Mouse (Mus musculus) CH12.LX (cell line): ENCODE measurements around the gene Trim80. TPM values are rescaled to one million over a fixed set of nuclear protein-coding genes. Genes with fewer than 3 reads are reported as not detected.

Experiments
- DNase-seq: peaks from one replicate; pipeline ENCODE4 v3.0.0-alpha.2; 2013; ENCODE audit errors: extremely low read depth
- H3K27ac ChIP-seq: 2 replicates; pipeline ENCODE4 v1.5.1; 2012; ENCODE audit warnings: low read depth, mild to moderate bottlenecking, control low read depth, moderate library complexity; ENCODE audit not compliant: insufficient read depth
- H3K27me3 ChIP-seq: replicated peaks from 2 replicates; pipeline ENCODE3; 2012; ENCODE audit warnings: inconsistent platforms
- H3K36me3 ChIP-seq, 2 experiments: replicated peaks in 1 of 2; 2 replicates each; pipeline versions ENCODE3 to v1.6.1; 2012; ENCODE audit warnings: inconsistent platforms in 1 of 2, low read length in 1 of 2, mild to moderate bottlenecking in 1 of 2, mixed read lengths in 1 of 2, moderate library complexity in 1 of 2; ENCODE audit not compliant: control insufficient read depth in 1 of 2, insufficient read depth in 1 of 2
- H3K4me1 ChIP-seq, 2 experiments: 2 replicates each; pipeline ENCODE4 v1.6.1; 2012; ENCODE audit warnings: inconsistent platforms in 1 of 2, moderate library complexity in 1 of 2; ENCODE audit not compliant: insufficient read depth in 2 of 2, control insufficient read depth in 1 of 2
- H3K4me2 ChIP-seq: 2 replicates; pipeline ENCODE4 v1.6.1; 2012; ENCODE audit warnings: low read depth, mild to moderate bottlenecking, control low read depth; ENCODE audit not compliant: poor library complexity, insufficient read depth, severe bottlenecking
- H3K4me3 ChIP-seq, 3 experiments: fragments of 150-350 bp in 1 of 3; sonication (generic) in 1 of 3; replicated peaks in 1 of 3; 2 replicates each; pipeline versions ENCODE3 to v1.5.1; 2011 to 2012; ENCODE audit warnings: low read depth in 2 of 3, low read length in 2 of 3, mild to moderate bottlenecking in 2 of 3, moderate library complexity in 2 of 3, control low read depth in 1 of 3, improper control_type of control experiment in 1 of 3, inconsistent platforms in 1 of 3, mixed read lengths in 1 of 3; ENCODE audit not compliant: poor library complexity in 1 of 3
- H3K79me2 ChIP-seq: replicated peaks from 2 replicates; pipeline ENCODE4 v1.6.1; 2012; ENCODE audit warnings: mild to moderate bottlenecking, moderate library complexity; ENCODE audit not compliant: control insufficient read depth, poor library complexity, insufficient read depth, severe bottlenecking; ENCODE audit errors: extremely low read depth
- H3K9ac ChIP-seq: 2 replicates; pipeline ENCODE4 v1.6.1; 2012; ENCODE audit warnings: low read depth, mild to moderate bottlenecking, control low read depth, moderate library complexity; ENCODE audit not compliant: insufficient read depth
- H3K9me3 ChIP-seq: replicated peaks from 2 replicates; pipeline ENCODE3; 2012; ENCODE audit warnings: low read length, inconsistent platforms, mixed read lengths
- BHLHE40 ChIP-seq: IDR thresholded peaks from 2 replicates; pipeline ENCODE4 v1.6.1; 2011; ENCODE audit warnings: mild to moderate bottlenecking, low read depth, low read length, improper control_type of control experiment
- CHD1 ChIP-seq: IDR thresholded peaks from 2 replicates; pipeline ENCODE4 v1.6.1; 2012; ENCODE audit warnings: low read depth, low read length, improper control_type of control experiment, inconsistent platforms
- CHD2 ChIP-seq: IDR thresholded peaks from 2 replicates; pipeline ENCODE4 v1.6.1; 2011; ENCODE audit warnings: low read length, improper control_type of control experiment
- CTCF ChIP-seq, 2 experiments: IDR thresholded peaks in 1 of 2; conservative IDR thresholded peaks in 1 of 2; 2 replicates each; pipeline ENCODE4 v1.5.1; 2011 to 2012; ENCODE audit warnings: low read depth in 2 of 2, low read length in 2 of 2, improper control_type of control experiment in 1 of 2, inconsistent platforms in 1 of 2, mild to moderate bottlenecking in 1 of 2, moderate library complexity in 1 of 2
- E2F4 ChIP-seq: IDR thresholded peaks from 2 replicates; pipeline ENCODE4 v1.6.1; 2011; ENCODE audit warnings: low read depth, low read length, improper control_type of control experiment; ENCODE audit not compliant: insufficient replicate concordance
- ELF1 ChIP-seq: IDR thresholded peaks from 2 replicates; pipeline ENCODE4 v1.6.1; 2014; ENCODE audit warnings: low read depth, mild to moderate bottlenecking, inconsistent platforms, low read length, improper control_type of control experiment
- EP300 ChIP-seq: IDR thresholded peaks from 2 replicates; pipeline ENCODE4 v1.6.1; 2011; ENCODE audit warnings: low read length, improper control_type of control experiment
- GABPA ChIP-seq: IDR thresholded peaks from 2 replicates; pipeline ENCODE4 v1.6.1; 2012; ENCODE audit warnings: low read depth, low read length, improper control_type of control experiment, inconsistent platforms; ENCODE audit not compliant: insufficient replicate concordance
- KAT2A ChIP-seq: IDR thresholded peaks from 2 replicates; pipeline ENCODE4 v1.6.1; 2012; ENCODE audit warnings: low read length, improper control_type of control experiment, inconsistent platforms; ENCODE audit not compliant: insufficient replicate concordance
- MAFK ChIP-seq: IDR thresholded peaks from 2 replicates; pipeline ENCODE4 v1.6.1; 2011; ENCODE audit warnings: low read length, improper control_type of control experiment; ENCODE audit not compliant: insufficient replicate concordance
- MAZ ChIP-seq: IDR thresholded peaks from 2 replicates; pipeline ENCODE4 v1.6.1; 2012; ENCODE audit warnings: low read depth, mild to moderate bottlenecking, inconsistent platforms, low read length, improper control_type of control experiment, moderate library complexity
- MXI1 ChIP-seq: IDR thresholded peaks from 2 replicates; pipeline ENCODE4 v1.6.1; 2011; ENCODE audit warnings: mild to moderate bottlenecking, low read depth, low read length, improper control_type of control experiment
- NELFE ChIP-seq: IDR thresholded peaks from 2 replicates; pipeline ENCODE4 v1.6.1; 2011; ENCODE audit warnings: low read depth, low read length, improper control_type of control experiment
- NRF1 ChIP-seq: IDR thresholded peaks from 2 replicates; pipeline ENCODE4 v1.6.1; 2014; ENCODE audit warnings: low read depth, mild to moderate bottlenecking, inconsistent platforms, low read length, improper control_type of control experiment, moderate library complexity
- POLR2A ChIP-seq: IDR thresholded peaks from 2 replicates; pipeline ENCODE4 v1.6.1; 2011; ENCODE audit warnings: low read depth, mild to moderate bottlenecking, improper control_type of control experiment, low read length
- POLR2AphosphoS2 ChIP-seq: IDR thresholded peaks from 2 replicates; pipeline ENCODE4 v1.6.1; 2011; ENCODE audit warnings: low read depth, low read length, improper control_type of control experiment
- RCOR1 ChIP-seq: conservative IDR thresholded peaks from 2 replicates; pipeline ENCODE4 v1.6.1; 2012; ENCODE audit warnings: low read depth, mild to moderate bottlenecking, inconsistent platforms, low read length, improper control_type of control experiment
- SIN3A ChIP-seq: IDR thresholded peaks from 2 replicates; pipeline ENCODE4 v1.6.1; 2012; ENCODE audit warnings: low read length, improper control_type of control experiment, inconsistent platforms
- TBP ChIP-seq: conservative IDR thresholded peaks from 2 replicates; pipeline ENCODE4 v1.6.1; 2011; ENCODE audit warnings: low read depth, low read length, improper control_type of control experiment
- TCF12 ChIP-seq: IDR thresholded peaks from 2 replicates; pipeline ENCODE4 v1.6.1; 2014; ENCODE audit warnings: low read depth, mild to moderate bottlenecking, inconsistent platforms, low read length, improper control_type of control experiment
- UBTF ChIP-seq: IDR thresholded peaks from 2 replicates; pipeline ENCODE4 v1.6.1; 2012; ENCODE audit warnings: low read depth, mild to moderate bottlenecking, inconsistent platforms, low read length, improper control_type of control experiment, moderate library complexity
- USF1 ChIP-seq: IDR thresholded peaks from 2 replicates; pipeline ENCODE4 v1.6.1; 2014; ENCODE audit warnings: low read depth, mild to moderate bottlenecking, inconsistent platforms, low read length, improper control_type of control experiment
- USF2 ChIP-seq: conservative IDR thresholded peaks from 2 replicates; pipeline ENCODE4 v1.6.1; 2011; ENCODE audit warnings: low read depth, low read length, improper control_type of control experiment
- ZC3H11A ChIP-seq: IDR thresholded peaks from 2 replicates; pipeline ENCODE4 v1.6.1; 2012; ENCODE audit warnings: low read depth, mild to moderate bottlenecking, inconsistent platforms, low read length, improper control_type of control experiment
- ZKSCAN1 ChIP-seq: IDR thresholded peaks from 2 replicates; pipeline ENCODE4 v1.6.1; 2012; ENCODE audit warnings: low read depth, inconsistent platforms, low read length, improper control_type of control experiment, borderline replicate concordance
- ZMIZ1 ChIP-seq: IDR thresholded peaks from 2 replicates; pipeline ENCODE4 v1.6.1; 2012; ENCODE audit warnings: low read depth, mild to moderate bottlenecking, inconsistent platforms, low read length, improper control_type of control experiment
- ZNF384 ChIP-seq: IDR thresholded peaks from 2 replicates; pipeline ENCODE4 v1.6.1; 2012; ENCODE audit warnings: low read depth, low read length, improper control_type of control experiment, inconsistent platforms
- dilution Hi-C: fragments of 300-500 bp; cut with MboI; formaldehyde crosslinking; loops from 2 replicates; pipeline ENCODE4 v1.14.3; 2020; ENCODE audit warnings: low sequenced_read_pairs; ENCODE audit not compliant: extremely low pct_unique_long_range_greater_than_20kb, extremely low pct_ligation_motif_present
- in situ Hi-C: fragments of 300-500 bp; cut with MboI; formaldehyde crosslinking; loops from 3 replicates; pipeline ENCODE4 v1.14.3; 2019; ENCODE audit warnings: low sequenced_read_pairs, low pct_ligation_motif_present, low pct_unique_long_range_greater_than_20kb, mixed read lengths
- polyA plus RNA-seq: library from polyadenylated mRNA; unstranded; fragments of >175 nt; gene quantifications from 2 replicates; pipeline ENCODE4 v1.2.1, GENCODE M21; 2012; ENCODE audit warnings: low read depth; ENCODE audit not compliant: insufficient read length
- total RNA-seq, 2 experiments: library from RNA; depleted of rRNA; stranded (reverse); fragments of 300-350 nt in 1 of 2; fragments of >200 nt in 1 of 2; gene quantifications; 2 replicates each; pipeline ENCODE4 v1.2.3; 2012 to 2014

Trim80 gene
- total and polyA plus RNA-seq, 3 experiments: not detected

GRCm38 (mm10) chr11:115441417-115441816 lies 1.1 kb downstream of the Trim80 start:
- H3K4me3 ChIP-seq: no peak overlapping the region
- TF ChIP-seq TCF12: no peak
- TF ChIP-seq CTCF (conservative IDR thresholded peaks at IDR 0.05 in 1 of 2, IDR thresholded peaks at IDR 0.05 in 1 of 2; ENCODE audit: low read depth in 2 of 2, low read length in 2 of 2): no peak
- TF ChIP-seq ZNF384: no peak
- TF ChIP-seq ELF1: no peak
- TF ChIP-seq ZC3H11A: no peak
- TF ChIP-seq SIN3A: no peak
- no peak for TF ChIP-seq BHLHE40
- TF ChIP-seq ZKSCAN1: no peak
- TF ChIP-seq UBTF: no peak
- no peak for TF ChIP-seq POLR2AphosphoS2
- TF ChIP-seq KAT2A: no peak
- TF ChIP-seq RCOR1: no peak
- TF ChIP-seq ZMIZ1: no peak
- TF ChIP-seq, all 38 proteins: peak for 0
- H3K79me2 ChIP-seq: no peaks in the 10 kb centered on the region
- no peaks in the 10 kb centered on the region for H3K4me1 ChIP-seq
- H3K9me3 ChIP-seq: peaks cover 9% of the 10 kb centered on the region
- no peak overlapping the region for H3K4me2 ChIP-seq
- no peak overlapping the region for H3K9ac ChIP-seq
- in situ Hi-C loops (no loop called here), dilution Hi-C loops (no loop called here)
- no peak for DNase-seq
- H3K36me3 ChIP-seq: no peaks in the 10 kb centered on the region
- peaks cover 21% of the 10 kb centered on the region for H3K27me3 ChIP-seq
- H3K27ac ChIP-seq: no peak overlapping the region

DNA sequence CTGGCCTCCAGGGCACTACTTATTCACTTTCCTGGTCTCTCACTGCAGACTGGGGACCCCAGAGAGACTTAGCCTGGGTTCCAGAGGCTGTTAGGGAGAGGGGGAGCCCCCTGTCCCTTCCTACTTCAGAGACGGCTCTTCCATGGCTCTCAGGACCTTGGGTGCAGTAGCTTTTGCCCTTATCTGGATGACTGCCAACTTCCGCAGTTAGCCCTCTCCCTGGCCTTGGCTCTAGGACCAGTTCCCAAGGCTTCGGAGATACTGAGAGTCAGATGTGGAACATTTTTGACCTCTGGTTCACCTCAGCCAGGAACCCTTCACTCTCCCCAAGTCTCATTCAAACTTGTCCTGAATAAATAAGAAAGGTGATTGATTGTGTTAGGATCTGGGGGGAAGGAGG lies 6.6 kb downstream of the Trim80 start:
- no peaks in the 10 kb centered on the region for H3K79me2 ChIP-seq
- H3K27ac ChIP-seq: no peak overlapping the region
- H3K4me1 ChIP-seq: peaks cover 3 to 14% of the 10 kb centered on the region in 2 experiments
- H3K36me3 ChIP-seq: no peaks in the 10 kb centered on the region
- H3K27me3 ChIP-seq: peaks cover 59% of the 10 kb centered on the region
- no peak overlapping the region for H3K9ac ChIP-seq
- TF ChIP-seq ELF1: no peak
- TF ChIP-seq USF2: no peak
- no peak for TF ChIP-seq POLR2A
- no peak for TF ChIP-seq EP300
- TF ChIP-seq KAT2A: no peak
- TF ChIP-seq GABPA: no peak
- TF ChIP-seq CHD2: no peak
- no peak for TF ChIP-seq MAZ
- no peak for TF ChIP-seq BHLHE40
- TF ChIP-seq TBP: no peak
- no peak for TF ChIP-seq ZC3H11A
- TF ChIP-seq CHD1: no peak
- TF ChIP-seq UBTF: no peak
- TF ChIP-seq USF1: no peak
- TF ChIP-seq NELFE: no peak
- no peak for TF ChIP-seq NRF1
- TF ChIP-seq E2F4: no peak
- TF ChIP-seq MXI1: no peak
- TF ChIP-seq MAFK: no peak
- TF ChIP-seq ZNF384: no peak
- dilution Hi-C loops: no loop called here
- H3K4me3 ChIP-seq: no peak overlapping the region
- DNase-seq: no peak
- in situ Hi-C loops: no loop called here
- H3K4me2 ChIP-seq: no peak overlapping the region
- peaks cover 10% of the 10 kb centered on the region for H3K9me3 ChIP-seq
